Mouse (Mus musculus) brain, embryonic 14.5 days (tissue): ENCODE data around the gene Gpr37.

Source experiments
- CTCF ChIP-seq: fragments of 200-500 bp; IDR thresholded peaks from 2 replicates; pipeline ENCODE4 v1.5.1; 2012; ENCODE audit warnings: inconsistent platforms, mild to moderate bottlenecking, moderate library complexity, borderline replicate concordance; ENCODE audit not compliant: insufficient read depth, insufficient read length; ENCODE audit errors: extremely low read depth
- POLR2A ChIP-seq: fragments of 200-500 bp; IDR thresholded peaks from 2 replicates; pipeline ENCODE4 v1.6.1; 2012; ENCODE audit warnings: mild to moderate bottlenecking, inconsistent platforms, borderline replicate concordance; ENCODE audit not compliant: poor library complexity, insufficient read depth, insufficient read length, severe bottlenecking; ENCODE audit errors: extremely low read depth

GRCm38 (mm10) chr6:25689520-25690283, 827 bp downstream of the Gpr37 start:
- TF ChIP-seq CTCF (peak; percentile 20; the same call in 1 of the 2 replicates), POLR2A (no peak)
